8 mouse cellular contexts compared by ENCODE assay signal in the genomic region with DNA sequence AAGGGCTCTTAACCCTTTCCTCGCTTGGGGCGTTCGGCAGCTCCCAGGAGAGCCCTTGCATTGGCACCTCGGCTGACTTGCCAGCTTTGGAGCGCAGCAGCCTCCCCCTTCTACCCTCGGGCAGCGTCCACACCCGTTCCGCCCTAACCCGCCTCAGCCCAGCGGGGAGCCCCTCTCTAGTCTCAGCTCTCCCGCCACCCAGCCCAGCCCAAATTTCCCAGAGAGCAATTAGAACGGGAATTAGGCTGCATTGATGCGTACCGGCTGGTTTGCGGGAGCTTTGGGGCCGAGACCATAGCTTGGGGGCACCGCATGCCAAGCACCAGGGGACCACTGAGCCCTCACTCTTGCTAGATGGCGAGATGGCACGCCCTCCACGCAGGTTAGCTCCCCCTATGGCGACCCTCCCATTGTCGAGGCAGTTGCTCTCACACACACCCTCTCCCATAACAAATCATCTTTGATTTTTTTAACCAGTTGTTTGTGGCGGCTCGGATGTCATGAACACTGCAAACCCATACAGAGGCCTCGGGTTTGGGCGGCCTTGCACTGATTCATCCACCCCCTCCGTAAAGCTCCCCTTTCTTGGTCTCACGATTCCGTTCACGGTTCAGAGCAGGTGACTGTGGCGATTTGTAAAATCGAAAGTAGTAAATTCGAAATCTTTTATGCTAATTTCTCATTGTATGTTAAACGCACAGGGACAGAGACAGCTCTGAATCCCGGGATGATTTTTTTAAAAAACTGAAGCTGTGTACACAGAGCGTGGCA. TPM values are rescaled to one million over a fixed set of nuclear protein-coding genes. Genes with fewer than 3 reads are reported as not detected.
A peak's percentile ranks its signal among the peaks of the same experiment; 100 is the strongest.
DNase-seq lines count a peak whose midpoint lies in the region; ATAC-seq and TF ChIP-seq lines count a peak whose summit lies in the region.

No protein-coding gene starts in this region.

- DNase-seq in kidney, postnatal 25 days: no peak
- DNase-seq in liver, embryonic 14.5 days (ENCODE audit: low read depth in 3 of 3, low spot score in 3 of 3): no peak
- DNase-seq in T-cell, adult 2 months (ENCODE audit: low spot score): no peak
- no peak for DNase-seq in urinary bladder, postnatal 10 days (ENCODE audit: low spot score)
- no peak for DNase-seq in frontal cortex, postnatal 36 days (ENCODE audit: low spot score in 2 of 2)

- peak overlapping the region; percentile 9; the same call in 1 of the 2 replicates for H3K4me2 ChIP-seq in kidney, embryonic 14.5 days (replicated peaks; ENCODE audit: low read depth, low read length)
- peak overlapping the region; percentile 42 for H3K4me2 ChIP-seq in forebrain, embryonic 16.5 days (ENCODE audit: low read length)
- peak overlapping the region; percentile 34 for H3K4me2 ChIP-seq in liver, embryonic 14.5 days (ENCODE audit: low read depth)

- no peak overlapping the region for H3K27ac ChIP-seq in kidney, embryonic 14.5 days (ENCODE audit: low read depth, low read length)
- H3K27ac ChIP-seq in forebrain, embryonic 16.5 days (ENCODE audit: low read length): no peak overlapping the region
- H3K27ac ChIP-seq in liver, embryonic 14.5 days: no peak overlapping the region

- under 1% methylated on average over 37 of the region's 37 CpGs for WGBS in kidney, embryonic 14.5 days
- under 1% methylated on average over 37 of the region's 37 CpGs for WGBS in forebrain, embryonic 16.5 days
- WGBS in liver, embryonic 14.5 days (ENCODE audit: insufficient replicate concordance): 2% methylated on average over 37 of the region's 37 CpGs

- TF ChIP-seq EP300 in liver, embryonic 14.5 days (IDR thresholded peaks at IDR 0.05; ENCODE audit: low read depth): no peak

- peak overlapping the region; percentile 6 for H3K4me3 ChIP-seq in kidney, embryonic 14.5 days (ENCODE audit: low read length)
- H3K4me3 ChIP-seq in forebrain, embryonic 16.5 days (replicated peaks; ENCODE audit: low read length): peak overlapping the region; percentile 29
- peak overlapping the region in 1 of 2 experiments; percentile 23; a peak in 2 of 4 replicates for H3K4me3 ChIP-seq in liver, embryonic 14.5 days (ENCODE audit: insufficient read depth in 1 of 2, low read depth in 2 of 2, low read length in 2 of 2)

- H3K27me3 ChIP-seq in kidney, embryonic 14.5 days (ENCODE audit: control insufficient read depth, insufficient read depth, low read length): peaks cover 87% of the 10 kb centered on the region
- H3K27me3 ChIP-seq in forebrain, embryonic 16.5 days (replicated peaks; ENCODE audit: control insufficient read depth, insufficient read depth, low read length): peaks cover 84% of the 10 kb centered on the region
- H3K27me3 ChIP-seq in liver, embryonic 14.5 days (ENCODE audit: control insufficient read depth, insufficient read depth, low read length): peaks cover 75% of the 10 kb centered on the region

- H3K9me3 ChIP-seq in kidney, embryonic 14.5 days (ENCODE audit: control insufficient read depth, low read length): 0 out of 2 replicates have a peak, but pooled peaks cover 4% of the 10 kb centered on the region
- peaks cover 6% of the 10 kb centered on the region; the same call in 1 of the 2 replicates for H3K9me3 ChIP-seq in forebrain, embryonic 16.5 days (ENCODE audit: control insufficient read depth, low read length)
- no peaks in the 10 kb centered on the region for H3K9me3 ChIP-seq in liver, embryonic 14.5 days (ENCODE audit: control insufficient read depth, low read length)

- H3K4me1 ChIP-seq in kidney, embryonic 14.5 days (ENCODE audit: control insufficient read depth, insufficient read depth, low read length): peaks cover 8% of the 10 kb centered on the region
- peaks cover 39% of the 10 kb centered on the region for H3K4me1 ChIP-seq in forebrain, embryonic 16.5 days (replicated peaks; ENCODE audit: control insufficient read depth, insufficient read depth, low read length)
- H3K4me1 ChIP-seq in liver, embryonic 14.5 days (replicated peaks; ENCODE audit: control insufficient read depth in 2 of 2, insufficient read depth in 2 of 2, low read length in 1 of 2): no peaks in the 10 kb centered on the region

- no peaks in the 10 kb centered on the region for H3K36me3 ChIP-seq in kidney, embryonic 14.5 days (ENCODE audit: control insufficient read depth, insufficient read depth, low read length)
- H3K36me3 ChIP-seq in forebrain, embryonic 16.5 days (ENCODE audit: control insufficient read depth, insufficient read depth): no peaks in the 10 kb centered on the region
- no peaks in the 10 kb centered on the region for H3K36me3 ChIP-seq in liver, embryonic 14.5 days (replicated peaks; ENCODE audit: control insufficient read depth, insufficient read depth, low read depth)

- TF ChIP-seq CTCF in liver, embryonic 14.5 days (IDR thresholded peaks at IDR 0.05; ENCODE audit: low read depth): no peak

- no peak for ATAC-seq in kidney, embryonic 14.5 days (ENCODE audit: low FRiP score, low TSS enrichment)
- peak; percentile 23 for ATAC-seq in activated CD4-positive, CD25-positive, alpha-beta regulatory T cell, adult 4 months
- ATAC-seq in forebrain, embryonic 16.5 days: no peak
- no peak for ATAC-seq in liver, embryonic 14.5 days (ENCODE audit: insufficient read depth)

- no peak overlapping the region for H3K9ac ChIP-seq in kidney, embryonic 14.5 days (ENCODE audit: low read depth, low read length)
- no peak overlapping the region for H3K9ac ChIP-seq in forebrain, embryonic 16.5 days (replicated peaks; ENCODE audit: low read depth, low read length)
- no peak overlapping the region for H3K9ac ChIP-seq in liver, embryonic 14.5 days (replicated peaks)

RNA-seq across cellular contexts. Expression of a gene that starts 1.5 kb away (rescaled TPM):
- polyA plus RNA-seq in kidney, embryonic 14.5 days (2014; fragmentation: Nextera tagmentation; extraction: Ambion mirVana): not detected in 2 replicates
- polyA plus RNA-seq in activated CD4-positive, CD25-positive, alpha-beta regulatory T cell, adult 4 months (2017; shearing (Covaris generic)): not detected
- polyA plus RNA-seq in forebrain, embryonic 16.5 days (2015; fragmentation: Nextera tagmentation; extraction: Ambion mirVana): 1.5 and 1.9 TPM in 2 replicates
- polyA plus RNA-seq in liver, embryonic 14.5 days (2012; rRNA removed): 0.02 TPM in 1 of 2 replicates, not detected in the other
- polyA plus RNA-seq in liver, embryonic 14.5 days (2014; fragmentation: Nextera tagmentation; extraction: Ambion mirVana): not detected in 2 replicates
